Mouse (Mus musculus): ENCODE data around the gene Rbl2. TPM values are rescaled to one million over a fixed set of nuclear protein-coding genes. Genes with fewer than 3 reads are reported as not detected.

Gene Rbl2
- polyA plus RNA-seq, 1 experiment = 35.9 TPM

DNA sequence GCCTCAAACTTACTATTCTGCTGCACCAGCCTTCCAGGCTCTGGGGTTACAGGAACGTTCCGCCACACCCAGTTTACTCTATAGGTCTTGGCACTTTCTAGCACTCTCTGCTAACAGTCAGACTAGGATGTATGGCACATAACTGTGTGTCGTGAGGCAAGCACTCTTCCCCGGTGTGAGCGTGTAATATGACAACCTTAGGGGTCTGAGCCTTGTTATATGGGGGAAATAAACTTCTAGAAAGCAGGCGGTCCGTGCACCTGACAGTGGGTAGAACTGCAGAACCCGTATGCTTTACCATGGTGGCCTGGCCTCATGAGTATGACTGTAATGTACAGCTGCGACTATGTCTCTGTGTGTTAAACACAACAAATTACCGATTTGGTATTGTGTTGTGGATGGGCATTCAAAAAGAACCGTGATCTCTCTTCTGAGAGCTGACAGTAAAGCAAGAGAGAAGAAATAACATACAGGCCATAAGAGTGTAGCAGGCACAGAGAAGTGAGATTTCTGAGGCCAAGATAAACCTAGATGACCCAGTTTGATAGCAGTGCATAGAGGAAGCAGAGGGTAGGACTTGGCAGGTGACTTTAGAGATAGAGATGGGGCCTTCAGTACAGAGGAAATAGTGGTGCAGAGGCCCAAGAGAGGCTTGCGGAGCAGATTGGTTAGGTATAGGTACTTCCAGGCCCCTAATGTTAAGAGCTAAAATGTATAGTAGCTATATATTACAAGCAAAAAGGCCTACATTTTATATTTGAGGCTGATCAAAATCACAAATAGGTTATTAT lies 7.4 kb downstream of the Rbl2 start:
- Histone ChIP-seq H3K27ac (replicated peaks; ENCODE audit: low read depth, low read length) (no peak overlapping the region), H3K4me1 (ENCODE audit: control insufficient read depth, insufficient read depth, insufficient read length, low read length) (peaks cover 3% of the 10 kb centered on the region; the same call in 1 of the 2 replicates), H3K4me3 (ENCODE audit: insufficient read depth, low read depth, low read length) (no peak overlapping the region)

DNA sequence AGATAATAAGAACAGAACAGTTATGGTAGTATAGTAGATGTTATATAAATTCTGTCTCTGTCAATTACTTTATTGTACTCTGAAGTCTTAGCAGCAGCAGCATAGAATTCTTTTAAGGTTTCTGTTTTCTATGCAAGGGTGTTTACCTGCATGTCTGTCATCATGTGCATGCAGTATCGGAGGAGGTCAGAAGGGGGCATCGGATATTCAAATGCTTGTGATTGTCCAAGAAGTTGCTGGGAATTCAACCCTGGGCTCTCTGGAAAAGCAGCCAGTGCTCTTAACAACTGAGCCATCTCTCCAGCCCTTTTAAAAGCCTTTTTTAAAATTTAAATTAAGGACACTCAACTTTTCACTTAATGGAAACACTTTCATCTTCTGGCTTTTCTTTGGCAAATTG lies 9.8 kb downstream of the Rbl2 start:
- H3K27ac ChIP-seq (replicated peaks; ENCODE audit: low read depth, low read length) = no peak overlapping the region
- H3K4me1 ChIP-seq (ENCODE audit: control insufficient read depth, insufficient read depth, insufficient read length, low read length) = peaks cover 3% of the 10 kb centered on the region; the same call in 1 of the 2 replicates
- H3K4me3 ChIP-seq (ENCODE audit: insufficient read depth, low read depth, low read length) = no peak overlapping the region

DNA sequence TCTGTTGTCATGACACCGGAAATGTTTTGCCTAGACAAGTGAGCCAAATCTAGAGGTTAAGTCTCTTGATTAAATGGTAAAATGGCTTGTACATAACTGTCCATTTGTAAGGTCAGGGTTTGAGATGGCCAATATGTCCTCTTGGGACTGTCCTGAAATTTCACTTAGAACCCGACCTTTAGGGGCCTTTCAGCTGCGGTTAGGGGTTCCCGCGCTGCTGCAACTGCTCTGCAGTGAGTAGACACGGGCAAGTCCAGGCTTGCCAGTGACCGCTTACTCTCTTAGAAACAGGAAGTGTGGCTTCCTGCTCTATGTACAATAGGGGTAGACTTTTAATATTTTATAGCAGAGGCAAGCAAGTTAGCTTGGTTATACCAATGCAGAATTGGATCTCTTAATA lies 12.1 kb downstream of the Rbl2 start:
- H3K4me3 ChIP-seq (ENCODE audit: insufficient read depth, low read depth, low read length) = no peak overlapping the region
- H3K4me1 ChIP-seq (ENCODE audit: control insufficient read depth, insufficient read depth, insufficient read length, low read length) = peaks cover 3% of the 10 kb centered on the region; the same call in 1 of the 2 replicates
- peak overlapping the region; percentile 56 for H3K27ac ChIP-seq (replicated peaks; ENCODE audit: low read depth, low read length)

DNA sequence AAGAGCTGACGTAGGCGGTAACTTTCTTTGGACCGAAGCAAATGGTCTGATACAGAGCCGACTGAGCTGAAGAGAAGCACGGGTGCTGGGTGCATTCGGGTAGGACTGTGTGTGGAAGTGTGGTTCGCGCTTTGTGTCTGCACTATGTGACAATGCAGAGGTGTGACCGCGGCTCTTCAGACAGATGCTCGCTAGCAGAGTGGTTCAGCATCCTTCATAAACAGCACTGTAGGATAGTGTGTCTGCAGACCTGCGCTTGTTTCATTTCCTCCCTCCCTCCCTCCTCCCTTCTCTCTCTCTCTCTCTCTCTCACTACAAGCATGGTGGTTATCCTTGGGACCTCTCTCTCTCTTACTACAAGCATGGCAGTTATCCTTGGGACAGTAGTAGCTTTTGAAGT lies 12.6 kb downstream of the Rbl2 start:
- Histone ChIP-seq H3K4me3 (ENCODE audit: insufficient read depth, low read depth, low read length) (no peak overlapping the region), H3K4me1 (ENCODE audit: control insufficient read depth, insufficient read depth, insufficient read length, low read length) (peaks cover 3% of the 10 kb centered on the region; the same call in 1 of the 2 replicates), H3K27ac (replicated peaks; ENCODE audit: low read depth, low read length) (no peak overlapping the region)

DNA sequence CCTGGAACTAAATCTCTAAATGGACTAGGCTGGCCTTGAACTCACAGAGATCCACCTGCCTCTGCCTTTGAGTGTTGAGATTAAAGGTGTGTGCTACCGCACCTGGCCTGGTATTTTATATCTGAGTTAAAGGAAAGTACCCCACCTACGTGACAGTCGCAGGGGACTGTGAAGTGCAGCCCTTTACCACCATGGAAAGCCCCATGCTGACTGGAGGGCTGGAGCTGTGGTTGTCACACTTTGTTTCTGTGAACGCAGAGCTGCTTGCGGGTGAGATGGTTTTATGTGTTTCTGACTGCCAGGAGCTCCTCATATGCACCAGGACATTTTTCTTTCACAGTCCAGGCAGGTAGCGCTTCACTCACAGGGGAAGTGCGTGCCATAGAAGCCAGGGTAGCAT lies 18.6 kb downstream of the Rbl2 start:
- H3K4me1 ChIP-seq (ENCODE audit: control insufficient read depth, insufficient read depth, insufficient read length, low read length) = no peaks in the 10 kb centered on the region
- H3K27ac ChIP-seq (replicated peaks; ENCODE audit: low read depth, low read length) = no peak overlapping the region
- H3K4me3 ChIP-seq (ENCODE audit: insufficient read depth, low read depth, low read length) = no peak overlapping the region

DNA sequence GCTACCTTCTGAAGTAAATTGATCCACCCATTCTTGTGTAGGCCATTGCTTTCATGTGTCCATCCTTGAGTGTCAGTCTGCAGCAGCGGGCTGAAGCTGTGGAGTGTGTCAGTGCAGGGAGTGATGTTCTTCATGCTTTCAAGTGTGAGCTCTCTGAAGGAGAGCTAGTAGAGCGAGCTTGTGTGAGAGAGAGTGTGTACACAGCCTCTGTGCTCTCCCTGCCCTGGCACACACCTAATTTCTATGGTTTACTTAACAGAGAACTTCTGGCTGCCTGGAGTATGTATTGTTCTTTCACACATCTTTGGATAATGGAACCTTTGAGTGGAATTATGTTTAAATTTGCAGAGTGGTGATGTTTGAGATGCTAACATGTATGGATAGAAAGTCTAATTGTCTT lies 19.7 kb downstream of the Rbl2 start:
- H3K4me1 ChIP-seq (ENCODE audit: control insufficient read depth, insufficient read depth, insufficient read length, low read length) = no peaks in the 10 kb centered on the region
- H3K27ac ChIP-seq (replicated peaks; ENCODE audit: low read depth, low read length) = no peak overlapping the region
- no peak overlapping the region for H3K4me3 ChIP-seq (ENCODE audit: insufficient read depth, low read depth, low read length)

GRCm38 (mm10) chr8:91094135-91094534 lies 24.3 kb downstream of the Rbl2 start:
- Histone ChIP-seq H3K4me1 (ENCODE audit: control insufficient read depth, insufficient read depth, insufficient read length, low read length) (no peaks in the 10 kb centered on the region), H3K4me3 (ENCODE audit: insufficient read depth, low read depth, low read length) (no peak overlapping the region), H3K27ac (replicated peaks; ENCODE audit: low read depth, low read length) (no peak overlapping the region)

- Histone ChIP-seq H3K27ac (replicated peaks; ENCODE audit: low read depth, low read length) (no peak overlapping the region), H3K4me1 (ENCODE audit: control insufficient read depth, insufficient read depth, insufficient read length, low read length) (no peaks in the 10 kb centered on the region), H3K4me3 (ENCODE audit: insufficient read depth, low read depth, low read length) (no peak overlapping the region)
Observed at GRCm38 (mm10) chr8:91098106-91098505, 28.2 kb downstream of the Rbl2 start.

DNA sequence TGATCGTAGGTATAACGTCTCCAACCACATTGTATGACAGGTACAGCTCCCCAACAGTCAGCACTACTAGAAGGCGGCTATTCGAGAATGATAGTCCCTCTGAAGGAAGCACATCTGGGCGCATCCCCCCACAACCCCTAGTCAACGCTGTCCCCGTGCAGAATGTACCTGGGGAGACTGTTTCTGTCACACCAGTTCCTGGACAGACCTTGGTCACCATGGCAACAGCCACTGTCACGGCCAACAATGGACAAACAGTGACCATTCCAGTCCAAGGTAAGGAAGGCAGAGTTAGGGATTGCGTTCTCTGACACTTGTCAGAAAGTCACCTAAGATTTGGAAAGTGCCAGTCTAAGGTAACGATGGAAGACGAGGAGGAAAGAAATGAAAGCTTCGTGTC lies 36.4 kb downstream of the Rbl2 start:
- H3K27ac ChIP-seq (replicated peaks; ENCODE audit: low read depth, low read length) = no peak overlapping the region
- no peaks in the 10 kb centered on the region for H3K4me1 ChIP-seq (ENCODE audit: control insufficient read depth, insufficient read depth, insufficient read length, low read length)
- no peak overlapping the region for H3K4me3 ChIP-seq (ENCODE audit: insufficient read depth, low read depth, low read length)

- no peaks in the 10 kb centered on the region for H3K4me1 ChIP-seq (ENCODE audit: control insufficient read depth, insufficient read depth, insufficient read length, low read length)
- no peak overlapping the region for H3K4me3 ChIP-seq (ENCODE audit: insufficient read depth, low read depth, low read length)
- no peak overlapping the region for H3K27ac ChIP-seq (replicated peaks; ENCODE audit: low read depth, low read length)
Observed at GRCm38 (mm10) chr8:91111868-91112477, 42.1 kb downstream of the Rbl2 start.

- H3K4me1 ChIP-seq (ENCODE audit: control insufficient read depth, insufficient read depth, insufficient read length, low read length) = no peaks in the 10 kb centered on the region
- H3K27ac ChIP-seq (replicated peaks; ENCODE audit: low read depth, low read length) = no peak overlapping the region
- H3K4me3 ChIP-seq (ENCODE audit: insufficient read depth, low read depth, low read length) = no peak overlapping the region
Observed at GRCm38 (mm10) chr8:91114428-91114827, 44.6 kb downstream of the Rbl2 start.

GRCm38 (mm10) chr8:91114910-91115309 lies 45.1 kb downstream of the Rbl2 start:
- Histone ChIP-seq H3K27ac (replicated peaks; ENCODE audit: low read depth, low read length) (no peak overlapping the region), H3K4me1 (ENCODE audit: control insufficient read depth, insufficient read depth, insufficient read length, low read length) (no peaks in the 10 kb centered on the region), H3K4me3 (ENCODE audit: insufficient read depth, low read depth, low read length) (no peak overlapping the region)

DNA sequence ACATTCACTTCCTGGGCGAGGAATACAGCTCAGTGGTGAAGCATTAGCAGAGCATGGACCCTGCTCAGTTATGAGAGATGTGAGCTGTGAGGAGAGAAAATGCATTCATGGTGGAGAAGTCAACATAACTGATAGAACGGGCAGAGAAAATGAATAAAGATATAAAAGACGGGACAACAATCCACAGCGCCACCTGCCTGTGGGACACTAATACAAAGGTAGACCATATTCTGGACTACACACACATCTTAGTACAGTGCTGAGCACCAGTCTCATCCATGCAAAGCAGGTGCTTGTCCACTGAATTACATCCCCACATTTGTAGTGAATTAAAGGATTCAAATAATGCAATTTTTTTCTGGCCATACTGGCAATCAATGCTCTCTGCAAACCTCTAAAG lies 47.7 kb downstream of the Rbl2 start:
- H3K4me1 ChIP-seq (ENCODE audit: control insufficient read depth, insufficient read depth, insufficient read length, low read length) = no peaks in the 10 kb centered on the region
- H3K4me3 ChIP-seq (ENCODE audit: insufficient read depth, low read depth, low read length) = no peak overlapping the region
- no peak overlapping the region for H3K27ac ChIP-seq (replicated peaks; ENCODE audit: low read depth, low read length)

GRCm38 (mm10) chr8:91118131-91118530 lies 48.3 kb downstream of the Rbl2 start:
- Histone ChIP-seq H3K27ac (replicated peaks; ENCODE audit: low read depth, low read length) (no peak overlapping the region), H3K4me3 (ENCODE audit: insufficient read depth, low read depth, low read length) (no peak overlapping the region), H3K4me1 (ENCODE audit: control insufficient read depth, insufficient read depth, insufficient read length, low read length) (no peaks in the 10 kb centered on the region)

DNA sequence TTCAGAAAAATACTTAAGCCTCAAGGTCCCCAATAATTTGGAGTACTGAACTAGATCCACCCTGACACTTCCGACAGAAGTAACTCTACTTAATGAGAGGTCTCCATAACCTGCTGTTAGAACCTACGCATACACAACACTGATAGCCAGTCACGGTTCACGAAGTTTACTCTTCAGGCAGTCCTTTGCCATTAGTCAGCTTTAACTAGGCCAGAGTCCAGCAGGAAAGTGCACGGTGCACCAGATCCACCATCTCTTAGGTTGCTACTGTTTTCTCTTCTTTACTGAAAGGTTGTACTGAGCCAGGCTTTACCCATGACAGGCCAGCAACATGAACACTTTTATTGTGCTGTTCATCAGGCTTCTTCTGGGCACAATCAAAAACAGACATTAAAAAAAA lies 54.5 kb downstream of the Rbl2 start:
- no peak overlapping the region for H3K4me3 ChIP-seq (ENCODE audit: insufficient read depth, low read depth, low read length)
- H3K4me1 ChIP-seq (ENCODE audit: control insufficient read depth, insufficient read depth, insufficient read length, low read length) = no peaks in the 10 kb centered on the region
- H3K27ac ChIP-seq (replicated peaks; ENCODE audit: low read depth, low read length) = no peak overlapping the region

DNA sequence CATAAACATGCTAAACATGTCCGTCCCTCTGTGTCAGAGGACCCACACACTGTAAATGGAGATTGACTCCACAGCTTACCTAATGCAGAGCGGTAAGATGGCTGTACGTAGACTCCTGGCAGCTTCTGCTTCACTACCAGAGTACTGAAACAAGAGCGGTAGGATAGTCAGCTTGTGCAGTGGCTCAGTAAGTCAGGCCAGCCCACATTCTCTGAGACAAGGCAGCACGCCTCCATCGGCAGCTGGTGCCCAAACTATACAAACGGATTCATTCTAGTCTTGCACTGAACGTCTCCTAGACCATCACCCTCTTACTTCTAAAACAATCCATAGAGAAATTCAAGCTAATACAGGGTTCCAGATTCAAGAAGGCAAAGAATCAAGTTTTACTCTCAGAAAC lies 56.9 kb downstream of the Rbl2 start:
- Histone ChIP-seq H3K4me3 (ENCODE audit: insufficient read depth, low read depth, low read length) (no peak overlapping the region), H3K4me1 (ENCODE audit: control insufficient read depth, insufficient read depth, insufficient read length, low read length) (no peaks in the 10 kb centered on the region), H3K27ac (replicated peaks; ENCODE audit: low read depth, low read length) (no peak overlapping the region)

Data from brown adipose tissue, adult 24 weeks (tissue).